Mouse (Mus musculus) liver, embryonic 13.5 days (tissue): ENCODE data around the gene Bach2. TPM values are rescaled to one million over a fixed set of nuclear protein-coding genes. Genes with fewer than 3 reads are reported as not detected.

Source experiments
- ATAC-seq: fragments of 200-750 bp; cut with Nextera tagmentation; 2 replicates; pipeline ENCODE4 v1.8.0; 2017; ENCODE audit warnings: low read depth, mild to moderate bottlenecking, moderate number of reproducible peaks, moderate library complexity
- DNase-seq: peaks from one replicate; pipeline ENCODE4 v3.0.0; 2022
- H3K27ac ChIP-seq: fragments of 300-500 bp; sonication (generic); 2 replicates; pipeline ENCODE4 v1.5.1; 2015; ENCODE audit warnings: moderate library complexity, mild to moderate bottlenecking, inconsistent platforms
- H3K27me3 ChIP-seq: fragments of 300-500 bp; sonication (generic); 2 replicates; pipeline ENCODE4 v1.6.1; 2015; ENCODE audit warnings: mild to moderate bottlenecking, inconsistent platforms
- H3K36me3 ChIP-seq: fragments of 300-500 bp; sonication (generic); 2 replicates; pipeline ENCODE4 v1.6.1; 2015; ENCODE audit warnings: mild to moderate bottlenecking, inconsistent platforms
- H3K4me1 ChIP-seq: fragments of 300-500 bp; sonication (generic); replicated peaks from 2 replicates; pipeline ENCODE4 v1.6.1; 2015; ENCODE audit warnings: inconsistent platforms
- H3K4me2 ChIP-seq: fragments of 300-500 bp; sonication (generic); 2 replicates; pipeline ENCODE4 v1.6.1; 2015; ENCODE audit warnings: inconsistent platforms, mild to moderate bottlenecking, moderate library complexity
- H3K4me3 ChIP-seq: fragments of 300-500 bp; sonication (generic); replicated peaks from 2 replicates; pipeline ENCODE4 v1.5.1; 2015; ENCODE audit warnings: mild to moderate bottlenecking, inconsistent platforms
- H3K9ac ChIP-seq: fragments of 300-500 bp; sonication (generic); 2 replicates; pipeline ENCODE4 v1.6.1; 2015; ENCODE audit warnings: mild to moderate bottlenecking, inconsistent platforms
- H3K9me3 ChIP-seq: fragments of 300-500 bp; sonication (generic); replicated peaks from 2 replicates; pipeline ENCODE4 v1.6.1; 2016; ENCODE audit warnings: inconsistent platforms
- WGBS: fragments of 180-500 bp; shearing (Covaris S2); methylation state at CpG from one replicate; pipeline ENCODE4 v1.1.7; 2015; ENCODE audit not compliant: insufficient replicate concordance; 5-methylcytosine and 5-hydroxymethylcytosine counted together
- polyA plus RNA-seq: library from polyadenylated mRNA; unstranded; fragments of >200 nt; fragmentation: Nextera tagmentation; extraction: Ambion mirVana; gene quantifications from 2 replicates; pipeline ENCODE4 v1.2.1, GENCODE M21; 2015

Bach2 gene
- polyA plus RNA-seq, 1 experiment from 2014 or later: 1.2 TPM

- H3K4me3 ChIP-seq: no peak overlapping the region
- no peak for DNase-seq
- H3K9me3 ChIP-seq: no peaks in the 10 kb centered on the region
- no peaks in the 10 kb centered on the region for H3K36me3 ChIP-seq
- WGBS: 67% methylated on average over 15 of the region's 15 CpGs
- no peaks in the 10 kb centered on the region; the same call in 1 of the 2 replicates for H3K27me3 ChIP-seq
- H3K9ac ChIP-seq: no peak overlapping the region
- no peak for ATAC-seq
- H3K4me2 ChIP-seq: no peak overlapping the region
- H3K4me1 ChIP-seq: peaks cover 40% of the 10 kb centered on the region
- no peak overlapping the region for H3K27ac ChIP-seq
Measured at GRCm38 (mm10) chr4:32251946-32252672, 13.5 kb downstream of the Bach2 start.

- Histone ChIP-seq H3K27ac (no peak overlapping the region), H3K9me3 (no peaks in the 10 kb centered on the region), H3K36me3 (no peaks in the 10 kb centered on the region), H3K4me2 (no peak overlapping the region), H3K4me3 (no peak overlapping the region), H3K9ac (no peak overlapping the region), H3K4me1 (no peaks in the 10 kb centered on the region), H3K27me3 (no peaks in the 10 kb centered on the region; the same call in 1 of the 2 replicates)
- 62% methylated on average over 12 of the region's 12 CpGs for WGBS
- no peak for DNase-seq
- no peak for ATAC-seq
Measured at GRCm38 (mm10) chr4:32257686-32258085, 19.1 kb downstream of the Bach2 start.

- Histone ChIP-seq H3K4me1 (no peaks in the 10 kb centered on the region), H3K9me3 (no peaks in the 10 kb centered on the region), H3K4me3 (no peak overlapping the region), H3K27ac (no peak overlapping the region), H3K9ac (no peak overlapping the region), H3K27me3 (no peaks in the 10 kb centered on the region), H3K36me3 (no peaks in the 10 kb centered on the region), H3K4me2 (no peak overlapping the region)
- no peak for DNase-seq
- ATAC-seq: no peak
- 61% methylated on average over 13 of the region's 13 CpGs for WGBS
Measured at GRCm38 (mm10) chr4:32258093-32258492, 19.5 kb downstream of the Bach2 start.

DNA sequence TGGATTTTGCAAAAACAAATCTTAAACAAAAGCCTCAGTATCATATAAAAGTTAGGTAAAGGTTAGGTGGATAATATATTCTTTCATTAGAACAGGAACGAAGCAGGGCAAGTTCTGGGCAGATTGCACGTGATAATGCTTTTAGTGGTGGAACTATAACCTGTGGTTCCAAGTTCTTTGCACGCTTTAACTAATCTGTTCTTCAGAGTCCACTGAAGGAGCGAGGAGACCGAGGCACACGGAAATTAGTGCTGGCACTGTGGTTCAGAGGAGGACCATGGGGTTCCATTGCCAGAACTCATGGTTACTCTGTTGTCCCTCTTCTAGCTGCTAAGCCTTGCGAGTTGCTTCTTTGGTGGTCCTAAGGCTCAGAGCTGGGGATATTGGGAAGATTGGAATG, 20.0 kb downstream of the Bach2 start:
- no peaks in the 10 kb centered on the region for H3K27me3 ChIP-seq
- no peak for DNase-seq
- 72% methylated on average over 7 of the region's 7 CpGs for WGBS
- no peak overlapping the region for H3K27ac ChIP-seq
- ATAC-seq: no peak
- no peaks in the 10 kb centered on the region for H3K36me3 ChIP-seq
- H3K4me1 ChIP-seq: no peaks in the 10 kb centered on the region
- no peak overlapping the region for H3K4me3 ChIP-seq
- no peaks in the 10 kb centered on the region for H3K9me3 ChIP-seq
- H3K9ac ChIP-seq: no peak overlapping the region
- no peak overlapping the region for H3K4me2 ChIP-seq

DNA sequence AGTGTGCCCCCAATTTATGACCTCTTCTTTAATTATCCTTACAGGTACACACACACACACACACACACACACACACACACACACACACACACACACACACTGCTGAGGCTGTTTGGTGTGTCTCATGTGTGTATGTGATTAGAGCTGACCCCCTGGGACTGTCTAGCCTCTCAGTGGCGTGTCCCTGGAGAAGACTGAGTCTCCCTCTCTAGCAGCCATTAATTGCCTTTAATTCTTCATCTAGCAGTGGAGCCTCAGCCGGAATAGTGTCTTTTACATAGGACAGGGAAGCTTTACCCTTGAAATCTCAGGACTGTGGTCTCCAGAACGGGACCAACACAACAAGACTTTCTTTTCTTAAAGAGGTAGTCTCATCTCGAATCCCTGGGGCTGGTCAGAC, 22.3 kb downstream of the Bach2 start:
- 40% methylated on average over 4 of the region's 4 CpGs for WGBS
- DNase-seq: no peak
- no peaks in the 10 kb centered on the region for H3K36me3 ChIP-seq

DNA sequence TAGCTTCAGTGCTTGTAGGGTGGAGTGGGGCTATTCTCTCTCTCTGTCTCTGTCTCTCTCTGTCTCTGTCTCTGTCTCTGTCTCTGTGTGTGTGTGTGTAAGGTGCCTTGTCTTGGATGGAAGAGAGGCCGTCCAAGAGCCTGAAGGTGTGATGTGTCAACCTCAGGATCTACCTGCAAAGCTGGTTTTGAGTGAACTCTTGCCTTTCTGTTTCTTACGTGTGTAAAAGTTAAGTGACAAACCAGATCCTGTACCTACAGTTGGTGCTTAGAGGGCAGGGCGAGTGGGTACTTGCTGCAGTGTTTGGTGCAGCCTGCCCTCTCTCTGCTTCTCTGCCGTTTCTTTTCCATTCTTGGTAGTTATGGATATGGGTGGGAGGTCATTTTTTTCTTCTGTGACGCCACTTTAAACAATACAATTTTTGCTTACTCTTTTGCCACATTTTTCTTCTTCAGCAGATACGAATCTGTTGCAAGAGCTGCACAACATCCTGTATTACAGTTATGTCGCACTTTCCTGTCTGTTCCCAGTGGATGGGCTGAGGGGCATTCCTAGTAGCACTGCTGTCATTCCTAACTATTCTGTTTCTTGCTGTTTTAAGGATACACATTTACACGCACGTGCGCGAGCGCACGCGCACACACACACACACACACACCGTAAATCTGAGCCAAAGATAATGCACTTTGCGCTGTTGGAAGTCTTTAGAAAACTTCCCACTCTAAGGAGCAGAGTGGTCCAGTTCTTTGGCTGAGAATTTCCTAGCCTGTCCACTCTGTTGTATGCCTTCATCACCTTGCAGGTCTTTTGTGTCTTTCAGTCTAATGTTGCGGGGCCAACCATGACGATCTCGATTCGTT, 24.5 kb downstream of the Bach2 start:
- H3K9me3 ChIP-seq: no peaks in the 10 kb centered on the region
- H3K4me2 ChIP-seq: no peak overlapping the region
- H3K4me1 ChIP-seq: peaks cover 8% of the 10 kb centered on the region
- ATAC-seq: no peak
- no peak overlapping the region for H3K9ac ChIP-seq
- no peak overlapping the region for H3K27ac ChIP-seq
- 79% methylated on average over 20 of the region's 20 CpGs for WGBS
- no peak for DNase-seq
- H3K27me3 ChIP-seq: no peaks in the 10 kb centered on the region
- no peaks in the 10 kb centered on the region for H3K36me3 ChIP-seq
- H3K4me3 ChIP-seq: no peak overlapping the region

More for the DNA sequence above, 22.3 kb downstream of the Bach2 start:
- no peaks in the 10 kb centered on the region for H3K27me3 ChIP-seq
- H3K4me1 ChIP-seq: peaks cover 8% of the 10 kb centered on the region
- H3K9ac ChIP-seq: no peak overlapping the region
- H3K4me3 ChIP-seq: no peak overlapping the region
- no peak overlapping the region for H3K27ac ChIP-seq
- H3K4me2 ChIP-seq: no peak overlapping the region
- ATAC-seq: no peak
- H3K9me3 ChIP-seq: no peaks in the 10 kb centered on the region

- no peak overlapping the region for H3K27ac ChIP-seq
- no peak overlapping the region for H3K4me2 ChIP-seq
- H3K4me1 ChIP-seq: peaks cover 8% of the 10 kb centered on the region
- no peak for DNase-seq
- ATAC-seq: no peak
- 42% methylated on average over 10 of the region's 10 CpGs for WGBS
- H3K4me3 ChIP-seq: no peak overlapping the region
- no peaks in the 10 kb centered on the region for H3K9me3 ChIP-seq
- H3K36me3 ChIP-seq: no peaks in the 10 kb centered on the region
- no peaks in the 10 kb centered on the region for H3K27me3 ChIP-seq
- no peak overlapping the region for H3K9ac ChIP-seq
Measured at GRCm38 (mm10) chr4:32263685-32264038, 25.1 kb downstream of the Bach2 start.

GRCm38 (mm10) chr4:32264892-32265291, 26.3 kb downstream of the Bach2 start:
- Histone ChIP-seq H3K27me3 (no peaks in the 10 kb centered on the region), H3K36me3 (no peaks in the 10 kb centered on the region), H3K4me3 (no peak overlapping the region), H3K9ac (no peak overlapping the region), H3K4me2 (no peak overlapping the region), H3K4me1 (peaks cover 8% of the 10 kb centered on the region), H3K9me3 (no peaks in the 10 kb centered on the region), H3K27ac (no peak overlapping the region)
- ATAC-seq: no peak
- DNase-seq: no peak
- 63% methylated on average over 8 of the region's 8 CpGs for WGBS

- Histone ChIP-seq H3K4me1 (peaks cover 8% of the 10 kb centered on the region), H3K36me3 (no peaks in the 10 kb centered on the region), H3K27ac (no peak overlapping the region), H3K9ac (no peak overlapping the region), H3K9me3 (no peaks in the 10 kb centered on the region), H3K27me3 (no peaks in the 10 kb centered on the region), H3K4me3 (no peak overlapping the region), H3K4me2 (no peak overlapping the region)
- WGBS: 80% methylated on average over 6 of the region's 6 CpGs
- DNase-seq: no peak
- ATAC-seq: no peak
Measured at GRCm38 (mm10) chr4:32266731-32267130, 28.1 kb downstream of the Bach2 start.

DNA sequence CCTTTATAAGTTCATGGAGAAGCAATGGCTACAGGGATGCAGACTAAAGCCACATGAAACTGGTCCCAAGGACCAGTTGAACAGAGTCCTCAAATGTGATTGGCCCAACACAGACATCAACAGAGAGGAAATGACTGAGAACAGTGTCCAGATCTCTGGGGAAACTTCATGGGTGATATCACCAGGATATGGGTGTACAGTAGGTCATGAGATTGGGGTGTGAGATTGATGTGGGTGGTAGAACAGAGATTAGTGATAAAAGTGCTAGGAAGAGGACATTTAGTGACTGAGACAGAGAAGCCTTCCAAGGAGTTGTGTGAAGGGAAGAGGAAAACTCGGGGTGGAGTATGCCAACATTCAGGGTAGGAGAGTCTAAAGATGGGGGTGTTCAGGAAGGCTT, 29.4 kb downstream of the Bach2 start:
- H3K4me1 ChIP-seq: peaks cover 8% of the 10 kb centered on the region
- no peak overlapping the region for H3K4me2 ChIP-seq
- H3K27ac ChIP-seq: no peak overlapping the region
- no peak overlapping the region for H3K9ac ChIP-seq
- DNase-seq (no peak), ATAC-seq (no peak)
- H3K27me3 ChIP-seq: no peaks in the 10 kb centered on the region
- no peaks in the 10 kb centered on the region for H3K36me3 ChIP-seq
- H3K4me3 ChIP-seq: no peak overlapping the region
- 47% methylated on average over 1 of the region's 1 CpGs for WGBS
- H3K9me3 ChIP-seq: no peaks in the 10 kb centered on the region

- Histone ChIP-seq H3K4me2 (no peak overlapping the region), H3K9me3 (no peaks in the 10 kb centered on the region), H3K9ac (no peak overlapping the region), H3K27me3 (no peaks in the 10 kb centered on the region), H3K4me1 (no peaks in the 10 kb centered on the region), H3K36me3 (no peaks in the 10 kb centered on the region), H3K4me3 (no peak overlapping the region), H3K27ac (no peak overlapping the region)
- ATAC-seq (no peak), DNase-seq (no peak)
- 64% methylated on average over 5 of the region's 5 CpGs for WGBS
Measured at GRCm38 (mm10) chr4:32272398-32272797, 33.8 kb downstream of the Bach2 start.
